Comparison of ENCODE assay signal across 14 mouse cellular contexts in genomic region chr2:13527531-13527930, GRCm38 (mm10). TPM values are rescaled to one million over a fixed set of nuclear protein-coding genes. Genes with fewer than 3 reads are reported as not detected.
DNase-seq lines count a peak whose midpoint lies in the region; ATAC-seq and TF ChIP-seq lines count a peak whose summit lies in the region.
"Had no signal": no experiment of that assay in that cellular context is flagged by ENCODE, and none has a peak within 500 bp of the region (broad histone marks: within the 10 kb centered on the region; RNA-seq: fewer than 3 reads in every experiment).

No protein-coding gene starts in this region.

- H3K9ac ChIP-seq in heart, embryonic 12.5 days = no peak overlapping the region
- H3K9ac ChIP-seq in intestine, postnatal 0 days (ENCODE audit: low read depth, low read length) = no peak overlapping the region
- no peak overlapping the region for H3K9ac ChIP-seq in intestine, embryonic 15.5 days
- H3K9ac ChIP-seq in kidney, embryonic 14.5 days (ENCODE audit: low read depth, low read length) = no peak overlapping the region
- H3K9ac ChIP-seq: embryonic facial prominence, embryonic 15.5 days; midbrain, embryonic 15.5 days had no signal

- TF ChIP-seq CTCF in intestine, postnatal 0 days (IDR thresholded peaks at IDR 0.05; ENCODE audit: low read depth) = no peak

- DNase-seq in heart, postnatal 36 days = no peak
- peak; percentile 73 to 91 for DNase-seq in adrenal gland, adult (ENCODE audit: inconsistent age in 2 of 2, low spot score in 1 of 2)
- peak; percentile 70 for DNase-seq in adrenal gland, postnatal 10 days
- DNase-seq in kidney, postnatal 14 days = no peak

- no peaks in the 10 kb centered on the region for H3K9me3 ChIP-seq in heart, embryonic 12.5 days (replicated peaks)
- no peaks in the 10 kb centered on the region for H3K9me3 ChIP-seq in intestine, postnatal 0 days (ENCODE audit: control insufficient read depth)
- H3K9me3 ChIP-seq in intestine, embryonic 15.5 days = no peaks in the 10 kb centered on the region
- no peaks in the 10 kb centered on the region for H3K9me3 ChIP-seq in kidney, embryonic 14.5 days (ENCODE audit: control insufficient read depth, low read length)
- H3K9me3 ChIP-seq: embryonic facial prominence, embryonic 15.5 days; midbrain, embryonic 15.5 days had no signal

- peaks cover 20% of the 10 kb centered on the region for H3K4me1 ChIP-seq in heart, embryonic 12.5 days (replicated peaks)
- peaks cover 3% of the 10 kb centered on the region for H3K4me1 ChIP-seq in intestine, postnatal 0 days (replicated peaks; ENCODE audit: control insufficient read depth, insufficient read depth, low read length)
- H3K4me1 ChIP-seq in intestine, embryonic 15.5 days (replicated peaks) = no peaks in the 10 kb centered on the region
- no peaks in the 10 kb centered on the region for H3K4me1 ChIP-seq in kidney, embryonic 14.5 days (ENCODE audit: control insufficient read depth, insufficient read depth, low read length)
- H3K4me1 ChIP-seq: midbrain, embryonic 15.5 days had no signal

- intact Hi-C loops in heart, postnatal 36 days (cut with DNase I) = no loop called here

- no peak overlapping the region for H3K4me2 ChIP-seq in heart, embryonic 12.5 days
- H3K4me2 ChIP-seq in intestine, postnatal 0 days (replicated peaks; ENCODE audit: low read depth) = no peak overlapping the region
- H3K4me2 ChIP-seq in intestine, embryonic 15.5 days (replicated peaks) = no peak overlapping the region
- no peak overlapping the region for H3K4me2 ChIP-seq in kidney, embryonic 14.5 days (replicated peaks; ENCODE audit: low read depth, low read length)
- H3K4me2 ChIP-seq: embryonic facial prominence, embryonic 15.5 days; liver, embryonic 11.5 days; midbrain, embryonic 15.5 days had no signal

- WGBS in heart, embryonic 12.5 days = 52% methylated on average over 4 of the region's 4 CpGs
- WGBS in intestine, postnatal 0 days = 51% methylated on average over 4 of the region's 4 CpGs
- WGBS in intestine, embryonic 15.5 days = 69% methylated on average over 4 of the region's 4 CpGs
- WGBS in kidney, embryonic 14.5 days = 74% methylated on average over 4 of the region's 4 CpGs

- no peaks in the 10 kb centered on the region for H3K27me3 ChIP-seq in heart, embryonic 12.5 days (replicated peaks)
- no peaks in the 10 kb centered on the region for H3K27me3 ChIP-seq in intestine, postnatal 0 days (replicated peaks; ENCODE audit: control insufficient read depth, insufficient read depth, low read length)
- H3K27me3 ChIP-seq in intestine, embryonic 15.5 days (replicated peaks) = no peaks in the 10 kb centered on the region
- H3K27me3 ChIP-seq in kidney, embryonic 14.5 days (ENCODE audit: control insufficient read depth, insufficient read depth, low read length) = no peaks in the 10 kb centered on the region
- H3K27me3 ChIP-seq: embryonic facial prominence, embryonic 15.5 days; midbrain, embryonic 15.5 days had no signal

- H3K36me3 ChIP-seq in heart, embryonic 12.5 days = no peaks in the 10 kb centered on the region
- H3K36me3 ChIP-seq in intestine, postnatal 0 days (ENCODE audit: control insufficient read depth, insufficient read depth) = no peaks in the 10 kb centered on the region
- no peaks in the 10 kb centered on the region for H3K36me3 ChIP-seq in intestine, embryonic 15.5 days
- no peaks in the 10 kb centered on the region for H3K36me3 ChIP-seq in kidney, embryonic 14.5 days (ENCODE audit: control insufficient read depth, insufficient read depth, low read length)
- H3K36me3 ChIP-seq: embryonic facial prominence, embryonic 15.5 days; midbrain, embryonic 15.5 days had no signal

- ATAC-seq in heart, embryonic 12.5 days (ENCODE audit: insufficient number of reproducible peaks, low FRiP score) = no peak
- ATAC-seq in intestine, postnatal 0 days = no peak
- ATAC-seq in intestine, embryonic 15.5 days = no peak
- no peak for ATAC-seq in kidney, embryonic 14.5 days (ENCODE audit: low FRiP score, low TSS enrichment)
- ATAC-seq: CD4-positive, CD25-positive, alpha-beta regulatory T cell, adult 4 months; forebrain, embryonic 14.5 days; midbrain, embryonic 15.5 days had no signal

- H3K4me3 ChIP-seq in heart, embryonic 12.5 days = no peak overlapping the region
- H3K4me3 ChIP-seq in intestine, postnatal 0 days (ENCODE audit: low read depth, low read length) = no peak overlapping the region
- H3K4me3 ChIP-seq in intestine, embryonic 15.5 days (replicated peaks) = no peak overlapping the region
- no peak overlapping the region for H3K4me3 ChIP-seq in kidney, embryonic 14.5 days (ENCODE audit: low read length)
- H3K4me3 ChIP-seq: embryonic facial prominence, embryonic 15.5 days; midbrain, embryonic 15.5 days had no signal

- 0 out of 2 replicates have a peak overlapping the region, but pooled peaks have one; percentile 16 for H3K27ac ChIP-seq in heart, embryonic 12.5 days (ENCODE audit: poor library complexity, severe bottlenecking)
- H3K27ac ChIP-seq in intestine, postnatal 0 days (ENCODE audit: low read depth, low read length) = peak overlapping the region; percentile 42; the same call in 1 of the 2 replicates
- no peak overlapping the region for H3K27ac ChIP-seq in intestine, embryonic 15.5 days
- no peak overlapping the region for H3K27ac ChIP-seq in kidney, embryonic 14.5 days (ENCODE audit: low read depth, low read length)
- H3K27ac ChIP-seq: embryonic facial prominence, embryonic 15.5 days; kidney, postnatal 0 days; midbrain, embryonic 15.5 days had no signal

RNA-seq across cellular contexts. Expression of gene Trdmt1, which starts 16.9 kb away (rescaled TPM):
- 7.4 and 8.2 TPM in 2 replicates for polyA plus RNA-seq in heart, embryonic 12.5 days (2016; fragmentation: Nextera tagmentation; extraction: Ambion mirVana)
- total RNA-seq in heart, postnatal 36 days (2021) = 1 to 10 TPM; 6.5 to 8.0 TPM
- polyA plus RNA-seq in intestine, postnatal 0 days (2015; fragmentation: Nextera tagmentation; extraction: Ambion mirVana) = 6.3 and 6.8 TPM in 2 replicates
- 8.1 and 10.0 TPM in 2 replicates for polyA plus RNA-seq in intestine, embryonic 15.5 days (2015; fragmentation: Nextera tagmentation; extraction: Ambion mirVana)
- total RNA-seq in adrenal gland, postnatal 10 days (2021) = 1 to 10 TPM; 5.7 to 9.6 TPM
- 12.8 and 16.3 TPM in 2 replicates for polyA plus RNA-seq in kidney, embryonic 14.5 days (2014; fragmentation: Nextera tagmentation; extraction: Ambion mirVana)

RNA-seq across cellular contexts. Expression of gene Cubn, which starts 35.9 kb away (rescaled TPM):
- polyA plus RNA-seq in heart, embryonic 12.5 days (2016; fragmentation: Nextera tagmentation; extraction: Ambion mirVana) = 0.57 and 0.59 TPM in 2 replicates
- total RNA-seq in heart, postnatal 36 days (2021) = under 1 TPM; 0.72 to 0.76 TPM
- 32.1 and 41.6 TPM in 2 replicates for polyA plus RNA-seq in intestine, postnatal 0 days (2015; fragmentation: Nextera tagmentation; extraction: Ambion mirVana)
- polyA plus RNA-seq in intestine, embryonic 15.5 days (2015; fragmentation: Nextera tagmentation; extraction: Ambion mirVana) = 7.3 and 8.9 TPM in 2 replicates
- under 1 TPM; 0.48 to 0.58 TPM for total RNA-seq in adrenal gland, postnatal 10 days (2021)
- 1.2 and 3.1 TPM in 2 replicates for polyA plus RNA-seq in kidney, embryonic 14.5 days (2014; fragmentation: Nextera tagmentation; extraction: Ambion mirVana)

RNA-seq across cellular contexts. Expression of gene Vim, which starts 46.2 kb away (rescaled TPM):
- polyA plus RNA-seq in heart, embryonic 12.5 days (2016; fragmentation: Nextera tagmentation; extraction: Ambion mirVana) = 912 and 971 TPM in 2 replicates
- total RNA-seq in heart, postnatal 36 days (2021) = 100 to 1,000 TPM; 352 to 374 TPM
- polyA plus RNA-seq in intestine, postnatal 0 days (2015; fragmentation: Nextera tagmentation; extraction: Ambion mirVana) = 272 and 299 TPM in 2 replicates
- polyA plus RNA-seq in intestine, embryonic 15.5 days (2015; fragmentation: Nextera tagmentation; extraction: Ambion mirVana) = 442 and 454 TPM in 2 replicates
- 100 to 1,000 TPM; 595 to 607 TPM for total RNA-seq in adrenal gland, postnatal 10 days (2021)
- polyA plus RNA-seq in kidney, embryonic 14.5 days (2014; fragmentation: Nextera tagmentation; extraction: Ambion mirVana) = 430 and 475 TPM in 2 replicates

Comparison
In these comparisons a context has a peak if more than half of its experiments do, and no peak if none do; other contexts are left out.
1. H3K27ac ChIP-seq: peak in heart, embryonic 12.5 days (single experiment) and intestine, postnatal 0 days (single experiment); none in intestine, embryonic 15.5 days (single experiment) and kidney, embryonic 14.5 days (single experiment).
2. DNase-seq: peak in adrenal gland, adult (2 of 2) and adrenal gland, postnatal 10 days (single experiment); none in heart, postnatal 36 days (0 of 2) and kidney, postnatal 14 days (single experiment).